Mouse (Mus musculus) forebrain, embryonic 15.5 days (tissue): ENCODE data around the gene Mapkap1. TPM values are rescaled to one million over a fixed set of nuclear protein-coding genes. Genes with fewer than 3 reads are reported as not detected.

Experiments
- ATAC-seq: fragments of 200-750 bp; cut with Nextera tagmentation; replicated peaks from 2 replicates; pipeline ENCODE4 v1.8.0; 2017; ENCODE audit warnings: mild to moderate bottlenecking, moderate TSS enrichment, moderate library complexity
- H3K27ac ChIP-seq: fragments of 300-500 bp; sonication (generic); replicated peaks from 2 replicates; pipeline ENCODE4 v1.5.1; 2015; ENCODE audit warnings: mild to moderate bottlenecking, inconsistent platforms
- H3K27me3 ChIP-seq: fragments of 300-500 bp; sonication (generic); 2 replicates; pipeline ENCODE4 v1.6.1; 2015; ENCODE audit warnings: inconsistent platforms
- H3K36me3 ChIP-seq: fragments of 300-500 bp; sonication (generic); 2 replicates; pipeline ENCODE4 v1.6.1; 2015; ENCODE audit warnings: mild to moderate bottlenecking, inconsistent platforms
- H3K4me1 ChIP-seq: fragments of 300-500 bp; sonication (generic); 2 replicates; pipeline ENCODE4 v1.6.1; 2015; ENCODE audit warnings: inconsistent platforms
- H3K4me2 ChIP-seq: fragments of 300-500 bp; sonication (generic); replicated peaks from 2 replicates; pipeline ENCODE4 v1.6.1; 2015; ENCODE audit warnings: mild to moderate bottlenecking, inconsistent platforms
- H3K4me3 ChIP-seq: fragments of 300-500 bp; sonication (generic); 2 replicates; pipeline ENCODE4 v1.5.1; 2015; ENCODE audit warnings: mild to moderate bottlenecking, inconsistent platforms
- H3K9ac ChIP-seq: fragments of 300-500 bp; sonication (generic); replicated peaks from 2 replicates; pipeline ENCODE4 v1.6.1; 2015; ENCODE audit warnings: mild to moderate bottlenecking, inconsistent platforms
- H3K9me3 ChIP-seq: fragments of 300-500 bp; sonication (generic); 2 replicates; pipeline ENCODE4 v1.6.1; 2016; ENCODE audit warnings: inconsistent platforms
- WGBS: fragments of 180-500 bp; shearing (Covaris S2); methylation state at CpG from one replicate; pipeline ENCODE4 v1.1.7; 2015; ENCODE audit warnings: mixed read lengths; 5-methylcytosine and 5-hydroxymethylcytosine counted together
- polyA plus RNA-seq: library from polyadenylated mRNA; unstranded; fragments of >200 nt; fragmentation: Nextera tagmentation; extraction: Ambion mirVana; gene quantifications from 2 replicates; pipeline ENCODE4 v1.2.1, GENCODE M21; 2015

The Mapkap1 gene
- polyA plus RNA-seq: 107 and 110 TPM in 2 replicates

DNA sequence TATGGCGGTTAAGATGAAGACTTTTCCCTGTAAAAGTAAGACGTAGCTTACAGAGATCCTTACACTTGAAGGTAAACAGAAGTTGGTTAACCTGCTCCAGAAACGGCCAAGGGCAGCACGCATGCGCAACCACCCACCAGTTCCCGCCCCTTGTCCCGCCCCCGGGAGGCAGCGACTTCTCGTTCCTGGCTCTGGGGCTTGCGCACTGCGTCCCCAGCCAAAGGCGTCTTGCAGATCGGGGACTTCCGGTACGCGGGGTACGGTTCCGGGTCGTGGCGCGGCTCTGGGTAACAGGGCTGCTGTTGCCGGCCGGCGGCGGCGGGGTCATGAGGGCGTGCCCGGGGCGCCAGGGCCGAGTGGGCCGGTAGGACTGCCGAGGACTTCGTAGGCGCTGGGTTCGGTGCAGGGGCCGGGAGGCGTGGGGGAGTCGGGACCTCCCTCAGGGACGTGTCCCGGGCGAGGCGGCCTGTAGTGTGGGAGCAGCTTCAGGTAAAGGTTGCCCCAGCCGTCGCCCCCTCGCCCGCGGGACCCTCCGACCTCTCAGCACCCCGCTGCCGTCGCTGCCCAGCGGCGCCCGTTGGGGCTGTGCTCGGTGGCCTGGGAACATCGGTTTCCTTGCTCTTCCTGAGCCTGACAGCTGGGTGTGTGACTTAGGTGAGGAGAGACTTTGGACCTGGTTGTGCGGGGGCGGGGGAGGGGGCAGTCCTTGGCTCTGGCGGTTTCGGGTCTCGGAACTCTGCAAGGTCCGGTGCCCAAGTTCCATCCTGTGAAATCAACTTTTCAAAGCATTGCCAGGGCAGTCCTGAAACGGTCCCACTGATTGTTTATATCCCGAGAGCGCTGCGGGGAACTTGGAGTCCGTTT lies at the start of gene Mapkap1:
Gene Mapkap1, plus strand, starts transcription at position 171 of the 864 bp plus-strand sequence.
- Histone ChIP-seq H3K9ac (peak within 1 kb of the TSS; percentile 82), H3K27me3 (no peaks in the 10 kb centered on the region), H3K4me2 (peak within 1 kb of the TSS; percentile 77), H3K36me3 (no peaks in the 10 kb centered on the region), H3K27ac (no peak within 1 kb of the TSS), H3K4me1 (peaks cover 14% of the 10 kb centered on the region), H3K9me3 (no peaks in the 10 kb centered on the region), H3K4me3 (peak within 1 kb of the TSS; percentile 88)
- ATAC-seq: peak; percentile 99
- under 1% methylated on average over 68 of the region's 68 CpGs for WGBS

DNA sequence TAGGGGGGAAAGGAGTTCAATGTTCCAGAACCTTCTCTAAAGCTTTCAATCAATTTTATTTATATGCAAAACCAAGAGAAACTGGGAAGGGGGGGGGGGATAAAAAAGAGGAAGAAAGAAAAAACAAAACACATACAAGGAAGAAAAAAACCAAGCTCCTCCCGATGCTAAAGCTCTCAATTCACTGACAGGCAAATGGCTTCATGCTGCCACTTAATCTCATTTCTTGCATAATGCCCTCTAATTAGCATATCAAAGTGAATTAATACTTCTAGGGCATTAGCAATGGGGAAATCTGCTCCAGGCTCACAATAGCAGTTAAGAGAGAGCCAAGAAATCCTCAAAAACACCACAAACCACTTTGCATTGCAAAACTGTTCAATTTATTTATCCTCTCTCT lies 42.9 kb upstream of the Mapkap1 start:
- H3K9ac ChIP-seq: no peak overlapping the region
- peak; percentile 80 for ATAC-seq
- 0 out of 2 replicates have a peak overlapping the region, but pooled peaks have one; percentile 9 for H3K4me2 ChIP-seq
- peaks cover 38% of the 10 kb centered on the region for H3K4me1 ChIP-seq
- H3K36me3 ChIP-seq: no peaks in the 10 kb centered on the region
- 0 out of 2 replicates have a peak overlapping the region, but pooled peaks have one; percentile 18 for H3K27ac ChIP-seq
- peaks cover 9% of the 10 kb centered on the region for H3K27me3 ChIP-seq
- 8% methylated on average over 1 of the region's 1 CpGs for WGBS
- H3K9me3 ChIP-seq: no peaks in the 10 kb centered on the region
- H3K4me3 ChIP-seq: no peak overlapping the region

DNA sequence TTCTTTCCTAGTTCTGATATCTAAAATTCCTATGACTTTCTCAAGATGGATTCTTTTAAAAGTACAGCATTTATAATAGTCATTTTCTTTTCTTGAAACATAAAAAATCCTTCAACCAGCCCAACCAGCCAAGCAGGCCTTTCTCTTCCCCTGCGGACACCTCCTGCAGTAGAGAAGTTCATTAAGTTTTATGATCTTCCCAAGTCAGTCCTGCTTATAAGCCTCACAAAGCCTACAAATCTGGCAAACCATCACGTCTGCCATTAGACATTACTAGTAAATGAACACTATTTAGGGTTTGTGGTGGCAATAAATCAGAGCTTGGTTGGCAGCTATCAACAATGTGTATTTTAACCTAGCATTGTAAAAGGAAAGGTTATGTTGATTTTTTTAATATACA lies 39.5 kb upstream of the Mapkap1 start:
- Histone ChIP-seq H3K4me1 (peaks cover 34% of the 10 kb centered on the region), H3K27me3 (peaks cover 13% of the 10 kb centered on the region), H3K9ac (no peak overlapping the region), H3K9me3 (no peaks in the 10 kb centered on the region), H3K27ac (no peak overlapping the region), H3K4me3 (no peak overlapping the region), H3K4me2 (peak overlapping the region; percentile 22; the same call in 1 of the 2 replicates), H3K36me3 (no peaks in the 10 kb centered on the region)
- no peak for ATAC-seq
- 71% methylated on average over 2 of the region's 2 CpGs for WGBS

DNA sequence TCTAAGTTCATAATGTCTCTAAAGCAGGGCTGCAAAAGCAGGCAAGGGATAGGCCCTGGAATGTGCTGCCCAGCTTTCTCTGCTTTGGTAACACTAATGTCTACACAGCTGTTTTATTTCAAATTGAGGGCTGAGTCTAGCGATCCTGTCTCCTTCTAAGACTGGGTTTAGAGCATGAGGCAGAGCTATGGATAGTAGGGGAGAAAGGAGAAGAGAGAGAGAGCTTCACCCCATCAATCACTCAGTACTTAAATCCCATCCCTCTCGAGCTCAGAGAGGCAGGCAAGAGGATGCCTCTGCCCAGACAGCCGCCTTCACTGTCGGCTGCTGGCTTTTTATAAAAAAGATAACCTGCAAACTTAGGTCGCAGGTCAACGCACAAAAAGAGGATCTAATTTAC lies 38.2 kb upstream of the Mapkap1 start:
- Histone ChIP-seq H3K4me3 (peak overlapping the region; percentile 28), H3K9ac (peak overlapping the region; percentile 25), H3K27ac (peak overlapping the region; percentile 28), H3K9me3 (no peaks in the 10 kb centered on the region), H3K4me1 (peaks cover 37% of the 10 kb centered on the region), H3K27me3 (peaks cover 14% of the 10 kb centered on the region; the same call in 1 of the 2 replicates), H3K4me2 (peak overlapping the region; percentile 38), H3K36me3 (no peaks in the 10 kb centered on the region)
- WGBS: 37% methylated on average over 6 of the region's 6 CpGs
- ATAC-seq: no peak

DNA sequence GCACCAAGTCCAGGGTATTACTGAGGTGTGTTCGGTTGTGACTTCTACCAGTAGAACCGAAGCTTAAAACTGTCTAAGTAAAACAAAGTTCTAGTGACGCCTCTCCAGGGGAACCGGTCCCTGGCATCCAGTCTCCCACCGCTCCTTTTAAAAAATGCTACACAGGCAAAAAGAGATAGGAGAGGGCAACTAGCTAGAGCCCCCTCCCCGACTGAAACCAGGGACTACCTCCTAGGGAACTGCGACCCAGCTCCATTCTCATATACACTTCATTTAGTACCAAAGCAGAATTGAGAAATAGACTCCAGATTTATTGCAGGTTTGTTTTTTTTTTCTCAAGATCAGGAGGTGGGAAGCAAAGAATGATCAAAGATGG lies 36.2 kb upstream of the Mapkap1 start:
- peak overlapping the region; percentile 91 for H3K27ac ChIP-seq
- no peak for ATAC-seq
- 10% methylated on average over 7 of the region's 7 CpGs for WGBS
- peaks cover 40% of the 10 kb centered on the region for H3K4me1 ChIP-seq
- H3K4me3 ChIP-seq: peak overlapping the region; percentile 66
- H3K27me3 ChIP-seq: peaks cover 14% of the 10 kb centered on the region; the same call in 1 of the 2 replicates
- H3K36me3 ChIP-seq: no peaks in the 10 kb centered on the region
- no peaks in the 10 kb centered on the region for H3K9me3 ChIP-seq
- peak overlapping the region; percentile 66 for H3K9ac ChIP-seq
- H3K4me2 ChIP-seq: peak overlapping the region; percentile 91

DNA sequence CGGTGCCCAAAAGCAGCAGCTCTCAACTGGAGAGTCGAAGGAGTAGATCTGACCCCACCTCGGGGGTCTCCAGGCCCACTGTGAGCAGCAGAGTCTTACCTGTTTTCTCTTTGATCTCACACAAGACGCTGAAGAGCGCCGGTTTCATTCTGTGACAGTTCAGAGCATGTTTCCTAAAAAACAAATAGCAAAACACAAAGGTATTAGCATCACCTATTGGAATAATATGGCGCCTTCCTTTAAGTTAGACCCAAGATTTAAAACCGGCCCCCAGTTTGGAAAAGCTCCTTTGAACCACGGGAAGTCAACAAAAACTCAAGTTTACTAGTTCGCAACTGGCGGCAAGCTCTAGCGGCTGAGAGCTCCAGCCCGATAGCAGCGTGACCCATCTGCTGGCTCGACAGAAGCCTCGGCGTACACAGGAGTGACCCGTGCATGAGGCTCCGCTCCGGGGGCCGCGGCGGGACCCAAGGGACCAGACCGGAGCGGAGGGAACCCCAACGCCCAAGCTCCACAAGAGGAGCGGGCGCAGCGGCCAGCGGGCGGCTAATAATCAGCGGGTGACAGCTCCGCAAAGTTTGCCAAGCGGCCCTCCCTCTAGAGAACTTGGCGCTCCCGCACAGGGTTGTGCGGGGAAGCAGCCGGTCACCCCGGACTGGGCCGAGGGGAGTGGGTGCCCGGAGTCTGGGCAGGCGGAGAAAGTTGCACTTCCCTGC lies 35.7 kb upstream of the Mapkap1 start:
- H3K27ac ChIP-seq: peak overlapping the region; percentile 91
- no peaks in the 10 kb centered on the region for H3K36me3 ChIP-seq
- H3K9me3 ChIP-seq: no peaks in the 10 kb centered on the region
- H3K4me1 ChIP-seq: peaks cover 40% of the 10 kb centered on the region
- H3K4me2 ChIP-seq: peak overlapping the region; percentile 91
- H3K27me3 ChIP-seq: peaks cover 14% of the 10 kb centered on the region; the same call in 1 of the 2 replicates
- WGBS: under 1% methylated on average over 42 of the region's 42 CpGs
- no peak for ATAC-seq
- H3K9ac ChIP-seq: peak overlapping the region; percentile 66
- peak overlapping the region; percentile 66 for H3K4me3 ChIP-seq

DNA sequence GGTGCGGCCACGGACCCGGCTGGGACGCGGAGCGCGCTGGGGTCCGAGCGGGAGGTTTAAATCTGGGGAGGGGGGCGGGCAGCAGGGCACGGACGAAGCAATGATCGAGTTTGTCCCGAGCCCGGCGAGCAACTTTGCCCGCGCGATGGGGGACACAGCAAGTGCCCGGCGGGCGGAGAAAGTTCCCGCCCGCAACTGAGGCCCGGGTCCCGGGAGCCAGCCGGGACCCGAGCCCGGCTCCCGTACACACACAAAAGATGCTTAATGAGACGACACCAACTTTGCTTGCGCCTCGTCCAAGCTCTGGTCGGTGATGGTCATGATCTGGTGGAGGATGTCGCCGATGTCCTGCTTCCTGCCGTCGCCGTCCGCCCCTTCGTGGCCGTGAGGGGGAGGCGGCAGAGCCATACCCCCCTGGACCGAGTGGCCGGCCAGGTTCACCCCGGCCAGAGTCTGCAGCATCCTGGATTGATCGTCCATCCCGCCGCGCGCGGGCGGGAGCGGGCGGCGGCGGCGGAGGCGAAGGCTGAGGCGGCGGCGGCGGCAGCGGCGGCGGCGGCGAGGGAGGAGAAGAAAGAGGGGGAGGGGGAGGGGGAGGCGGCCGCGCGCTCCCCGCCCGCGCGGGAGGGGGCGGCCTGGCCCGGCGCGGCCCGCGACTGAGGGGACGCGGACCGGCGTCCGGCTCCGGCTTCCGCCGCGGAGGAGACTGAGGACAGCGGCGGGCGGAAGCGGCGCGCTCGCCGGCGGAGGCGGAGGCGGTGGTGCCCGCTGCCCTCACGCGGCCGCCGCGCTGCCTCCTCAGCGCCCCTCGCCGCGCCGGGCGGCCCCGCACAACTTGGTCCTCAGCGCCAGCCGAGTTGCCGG lies 34.9 kb upstream of the Mapkap1 start:
- Histone ChIP-seq H3K27ac (peak overlapping the region; percentile 91), H3K4me1 (peaks cover 40% of the 10 kb centered on the region), H3K4me2 (peak overlapping the region; percentile 91), H3K27me3 (peaks cover 18% of the 10 kb centered on the region; the same call in 1 of the 2 replicates), H3K4me3 (peak overlapping the region; percentile 66), H3K9ac (peak overlapping the region; percentile 66), H3K9me3 (no peaks in the 10 kb centered on the region), H3K36me3 (no peaks in the 10 kb centered on the region)
- WGBS: under 1% methylated on average over 94 of the region's 118 CpGs
- ATAC-seq: peak; percentile 46

DNA sequence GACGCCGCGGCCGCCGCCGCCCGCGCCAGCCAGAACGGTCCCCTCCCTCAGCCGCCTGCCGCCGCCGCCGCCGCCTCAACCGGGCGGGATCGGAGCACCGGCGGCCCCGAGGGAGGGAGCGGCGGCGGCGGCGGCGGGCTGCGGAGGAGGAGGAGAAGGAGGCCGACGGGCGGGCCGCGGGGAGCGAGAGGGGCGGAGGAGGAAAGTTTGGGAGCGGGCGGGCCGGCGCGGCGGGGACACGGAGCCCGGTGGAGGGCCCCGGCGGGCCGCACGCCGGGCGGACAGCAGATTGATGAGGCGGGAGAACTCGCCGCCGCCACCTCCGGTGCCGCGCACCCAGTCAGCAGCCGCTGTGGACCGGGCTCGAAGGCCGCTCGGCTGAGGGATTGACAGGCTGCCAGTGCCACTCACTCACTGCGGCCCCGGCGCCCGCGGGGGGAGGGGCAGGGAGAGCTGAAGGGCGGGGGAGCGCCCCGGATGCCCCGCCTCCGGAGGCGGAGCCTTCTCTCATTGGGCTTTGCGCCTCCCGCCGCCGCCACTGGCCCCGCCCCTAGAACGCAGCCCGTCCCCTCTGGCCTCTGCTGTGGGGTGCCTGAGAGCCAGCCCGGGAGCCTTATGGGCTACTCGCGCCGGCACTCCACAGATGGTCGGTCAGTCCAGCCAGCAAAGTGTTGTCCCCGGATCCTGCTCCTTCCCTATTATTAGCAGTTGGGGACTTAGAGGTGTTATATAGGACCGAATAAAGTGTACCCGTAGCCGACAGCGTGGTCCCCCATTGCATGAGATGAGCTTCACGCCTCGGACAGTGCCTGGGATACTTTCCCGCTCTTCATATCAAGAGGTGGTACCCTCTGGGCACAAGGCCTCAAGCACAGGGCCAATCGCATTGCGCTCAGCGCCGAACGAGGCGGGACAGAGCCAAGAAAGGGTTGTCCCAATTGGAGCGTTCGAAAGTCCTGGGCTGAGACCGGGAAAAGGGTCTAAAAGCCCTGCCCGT lies 34.0 kb upstream of the Mapkap1 start, which contains the start of gene Pbx3:
Gene Pbx3, minus strand, starts transcription at position 838 of the 997 bp plus-strand sequence.
- WGBS: under 1% methylated on average over 66 of the region's 102 CpGs
- H3K4me2 ChIP-seq: peak within 1 kb of the TSS; percentile 91
- H3K4me1 ChIP-seq: peaks cover 38% of the 10 kb centered on the region
- ATAC-seq: peak; percentile 93
- peak within 1 kb of the TSS; percentile 66 for H3K4me3 ChIP-seq
- H3K36me3 ChIP-seq: no peaks in the 10 kb centered on the region
- H3K9me3 ChIP-seq: no peaks in the 10 kb centered on the region
- H3K9ac ChIP-seq: peak within 1 kb of the TSS; percentile 66
- H3K27me3 ChIP-seq: peaks cover 15% of the 10 kb centered on the region; the same call in 1 of the 2 replicates
- H3K27ac ChIP-seq: peak within 1 kb of the TSS; percentile 91

DNA sequence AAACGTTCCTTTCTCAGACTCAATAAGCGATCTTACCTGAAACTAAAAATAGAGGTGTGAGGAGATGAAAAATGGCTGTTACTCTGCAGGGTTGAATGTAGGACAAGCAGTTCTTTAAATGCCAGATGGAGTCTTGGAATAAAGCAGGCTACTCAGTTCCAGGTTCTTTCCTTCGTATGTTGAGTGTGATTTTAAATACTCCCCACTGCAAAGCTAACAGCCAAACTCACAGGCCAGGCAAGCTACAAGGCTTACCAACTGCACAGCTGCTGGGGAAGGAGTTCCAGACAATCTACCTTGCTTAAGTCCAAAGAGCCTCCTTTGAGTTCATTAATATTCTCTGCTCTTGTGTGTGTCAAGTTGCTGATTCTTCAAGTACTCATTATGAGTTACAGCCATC lies 32.7 kb upstream of the Mapkap1 start:
- H3K4me1 ChIP-seq: peaks cover 31% of the 10 kb centered on the region
- H3K36me3 ChIP-seq: no peaks in the 10 kb centered on the region
- ATAC-seq: no peak
- no peak overlapping the region for H3K9ac ChIP-seq
- WGBS: 34% methylated on average over 3 of the region's 3 CpGs
- H3K27me3 ChIP-seq: peaks cover 12% of the 10 kb centered on the region; the same call in 1 of the 2 replicates
- no peaks in the 10 kb centered on the region for H3K9me3 ChIP-seq
- no peak overlapping the region for H3K4me3 ChIP-seq
- no peak overlapping the region for H3K4me2 ChIP-seq
- H3K27ac ChIP-seq: no peak overlapping the region

DNA sequence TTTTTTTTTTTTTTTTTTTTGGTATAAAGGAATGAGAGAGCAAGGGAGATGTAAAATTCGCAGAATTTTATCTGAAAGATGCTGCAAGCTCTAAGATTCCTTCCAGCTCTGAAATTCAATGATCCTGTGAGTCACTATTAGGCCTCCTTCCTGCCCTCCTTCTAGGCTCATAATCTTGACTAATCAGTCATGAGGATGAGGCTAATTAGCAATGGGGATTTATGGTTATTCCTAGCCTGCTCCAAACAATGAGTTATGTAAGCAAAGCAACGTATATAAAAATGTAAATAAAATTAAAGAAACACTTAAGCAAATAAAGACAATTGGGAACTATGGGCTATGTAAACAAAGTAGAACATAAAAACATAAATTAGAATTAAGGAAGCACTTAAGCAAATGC lies 32.2 kb upstream of the Mapkap1 start:
- ATAC-seq: no peak
- H3K36me3 ChIP-seq: no peaks in the 10 kb centered on the region
- peaks cover 31% of the 10 kb centered on the region for H3K4me1 ChIP-seq
- no peak overlapping the region for H3K27ac ChIP-seq
- no peak overlapping the region for H3K9ac ChIP-seq
- peaks cover 9% of the 10 kb centered on the region; the same call in 1 of the 2 replicates for H3K27me3 ChIP-seq
- no peak overlapping the region for H3K4me2 ChIP-seq
- no peak overlapping the region for H3K4me3 ChIP-seq
- H3K9me3 ChIP-seq: no peaks in the 10 kb centered on the region
- WGBS: 58% methylated on average over 2 of the region's 2 CpGs
